Mouse (Mus musculus): ENCODE measurements around the gene Xpc.

- TF ChIP-seq CTCF (IDR thresholded peaks at IDR 0.05; ENCODE audit: insufficient read depth, low read length), result no peak
- no peak for TF ChIP-seq POLR2A (IDR thresholded peaks at IDR 0.05; ENCODE audit: borderline replicate concordance, extremely low read depth, low read depth, low read length)
Observed at GRCm38 (mm10) chr6:91533359-91533758, 17.7 kb upstream of the Xpc start.

All from lung, adult 2 months (tissue).